Mouse (Mus musculus): ENCODE measurements at regions not wholly inside any gene's neighbourhood (a gene's known extent, or its start where the extent isn't known, plus 50 kb on each side); places are given as distances from the start of the nearest gene placed in this dataset.

DNA sequence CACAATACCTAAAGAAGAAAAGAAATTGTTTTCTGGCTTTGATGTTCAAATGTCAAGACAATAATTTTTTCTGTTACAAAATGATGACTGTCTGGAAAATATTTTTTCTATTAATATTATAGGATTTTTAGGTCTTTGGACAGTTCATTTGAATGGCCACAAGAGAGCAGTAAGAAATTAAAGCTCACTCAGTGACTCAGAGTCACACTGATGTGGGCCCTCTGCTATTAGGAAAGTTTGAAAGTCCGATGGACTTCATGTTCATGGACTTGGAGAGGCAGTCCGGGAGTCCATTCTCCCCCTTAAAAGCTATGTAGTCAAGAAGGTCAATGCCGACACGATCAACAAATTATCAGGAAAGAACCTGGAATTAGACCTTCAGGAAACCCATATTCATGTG, 657.0 kb downstream of the Mecom start:
- DNase-seq (ENCODE audit: low spot score), result no peak

DNA sequence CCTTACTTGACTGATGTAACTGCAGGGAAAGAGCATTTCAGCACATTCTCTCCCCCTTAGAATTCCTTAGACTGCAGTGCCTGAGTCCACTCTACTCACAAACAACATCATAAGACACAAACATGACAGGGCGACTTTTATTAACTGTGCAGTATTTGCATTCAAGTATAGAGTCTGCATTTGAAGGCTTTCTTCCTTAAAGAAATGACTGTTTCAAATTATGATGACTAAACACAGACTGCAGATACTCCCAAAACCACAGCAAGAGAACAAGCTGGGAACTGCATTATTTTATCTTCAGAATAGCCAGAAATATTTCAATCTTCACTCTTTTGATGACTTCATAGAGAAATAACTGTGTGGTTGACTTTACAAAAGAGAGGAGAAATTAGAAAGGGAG, 657.5 kb downstream of the Mecom start:
- no peak for DNase-seq (ENCODE audit: low spot score)

DNA sequence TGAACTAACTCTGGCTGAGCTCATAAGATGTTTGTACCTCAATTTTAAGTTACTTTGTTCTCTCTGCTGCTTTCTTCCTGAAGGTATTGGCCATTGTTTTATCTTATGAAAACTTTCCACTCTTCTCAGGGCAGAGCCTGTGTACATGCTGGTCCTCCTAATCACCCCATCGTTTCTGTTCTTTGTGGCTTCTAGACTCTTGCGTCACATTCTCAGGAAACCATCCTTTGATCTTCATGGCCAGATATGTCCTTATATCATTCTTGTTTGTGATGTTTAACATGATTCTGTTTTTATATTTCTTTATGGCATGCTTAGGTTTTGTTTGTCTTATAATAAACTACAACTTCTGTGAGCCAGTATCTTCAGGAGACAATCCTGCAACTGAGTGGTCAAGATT, 658.2 kb downstream of the Mecom start:
- no peak for DNase-seq (ENCODE audit: low spot score)

DNA sequence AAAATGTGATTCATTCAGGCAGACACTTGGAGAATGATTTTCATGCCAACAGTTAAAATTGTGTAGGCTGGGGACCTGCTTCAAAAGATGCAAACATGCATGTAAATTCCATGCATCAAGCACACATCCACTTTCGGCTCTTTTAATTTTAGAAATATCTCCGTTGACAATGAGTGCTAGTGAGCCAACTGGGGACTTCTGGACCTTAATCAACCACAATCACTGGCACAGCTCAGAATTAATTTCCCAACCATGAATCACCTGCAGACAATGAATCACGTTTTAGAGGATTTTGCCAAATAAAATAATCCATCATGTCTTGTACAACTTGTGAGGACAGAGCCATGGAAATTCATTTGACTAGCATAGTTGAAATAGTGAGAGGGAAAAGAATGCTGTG, 667.8 kb downstream of the Mecom start:
- DNase-seq (ENCODE audit: low spot score), result no peak

DNA sequence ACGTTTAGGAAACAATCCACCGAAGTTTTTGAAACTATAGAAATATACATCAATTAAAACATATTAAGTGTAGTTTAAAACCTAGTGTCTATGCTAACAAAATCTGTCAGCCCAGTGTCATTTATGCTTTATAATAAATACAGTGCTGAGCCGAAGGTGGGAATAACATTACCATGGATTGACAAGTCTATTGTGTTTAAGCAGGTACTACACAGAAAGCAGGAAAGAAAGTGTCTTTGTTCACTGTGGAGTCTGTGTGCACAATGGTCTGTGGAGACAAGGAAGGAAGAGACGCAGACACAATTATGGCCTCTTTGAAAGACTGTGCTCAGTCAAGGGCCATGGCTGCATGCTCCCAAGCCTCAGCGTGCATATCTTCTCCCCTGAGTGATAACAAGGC, 672.0 kb downstream of the Mecom start:
- DNase-seq (ENCODE audit: low spot score), result no peak

DNA sequence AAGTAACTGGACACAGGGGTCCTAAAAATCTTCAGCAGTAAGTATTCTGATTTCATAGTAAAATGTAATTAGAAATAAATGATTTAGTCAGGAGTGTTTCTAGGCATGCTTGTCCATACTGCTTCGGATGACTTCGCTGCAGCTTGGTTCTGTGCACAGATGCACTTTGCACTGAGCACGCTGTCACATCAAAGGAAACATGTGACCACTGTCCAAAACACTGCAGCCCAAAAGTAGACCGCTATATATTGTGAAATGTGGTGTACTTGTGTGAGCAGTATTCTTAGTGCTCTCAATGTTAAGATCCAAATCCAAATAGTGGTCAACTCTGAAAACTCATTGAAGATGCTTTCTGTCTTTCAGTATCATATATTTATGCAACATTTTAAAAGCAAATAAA, 685.4 kb downstream of the Mecom start:
- DNase-seq (ENCODE audit: low spot score), result no peak

DNA sequence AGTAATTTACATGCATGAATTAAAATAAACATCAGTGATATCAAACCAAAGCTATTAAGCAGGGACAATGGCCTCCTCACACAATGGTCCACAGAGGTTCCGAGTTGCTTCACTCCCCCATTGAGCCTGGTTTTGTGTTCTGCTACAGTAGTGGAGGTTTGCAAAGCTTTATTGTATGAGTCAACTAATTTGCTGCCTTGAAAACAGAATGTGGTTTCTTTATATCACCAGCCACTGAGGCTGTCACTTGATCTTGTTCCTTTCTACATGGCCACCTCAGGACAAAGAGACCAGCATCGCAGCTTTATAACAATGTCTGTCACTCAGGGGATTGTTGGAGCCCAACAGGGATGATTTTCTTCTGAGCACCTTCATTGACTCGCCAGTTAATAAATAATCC, 695.3 kb downstream of the Mecom start:
- no peak for DNase-seq (ENCODE audit: low spot score)

DNA sequence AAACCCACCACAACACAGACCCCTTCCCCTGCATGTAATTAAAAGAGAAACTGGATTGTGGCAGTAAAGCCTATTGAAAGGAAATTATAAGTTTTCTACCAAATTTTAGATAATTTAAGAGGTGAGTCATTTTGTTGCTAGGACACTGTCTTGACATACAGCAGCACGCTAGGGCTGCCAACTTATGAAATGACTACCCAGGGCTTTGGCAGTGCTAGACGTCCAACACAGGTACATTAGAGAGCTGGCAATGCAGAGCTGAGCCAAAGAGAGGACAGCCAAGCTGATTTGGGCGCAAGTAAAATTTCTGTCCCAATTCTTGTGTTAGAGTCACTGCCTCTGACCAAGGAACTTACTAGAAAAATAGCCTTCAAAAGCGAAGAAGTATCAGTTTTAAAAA, 712.4 kb downstream of the Mecom start:
- no peak for DNase-seq (ENCODE audit: low spot score)

DNA sequence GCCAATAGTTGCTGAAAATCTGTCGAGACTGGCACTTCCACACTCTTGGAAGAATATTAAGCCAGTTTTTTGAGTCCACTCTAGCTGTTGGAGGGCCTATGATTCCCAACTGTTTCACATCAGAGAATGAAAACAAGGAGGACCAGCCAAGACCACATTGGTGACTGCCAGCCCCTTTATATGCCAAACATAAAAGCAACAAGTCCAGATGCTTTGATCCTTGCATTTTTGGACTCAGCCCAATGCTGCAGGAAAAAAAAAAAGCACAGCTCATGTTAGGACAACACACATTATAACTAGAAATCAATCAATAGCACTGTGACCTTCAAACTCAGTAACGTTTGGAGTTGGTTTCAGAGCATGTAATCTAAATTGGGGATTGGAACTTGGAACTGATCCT, 712.9 kb downstream of the Mecom start:
- DNase-seq (ENCODE audit: low spot score), result no peak

DNA sequence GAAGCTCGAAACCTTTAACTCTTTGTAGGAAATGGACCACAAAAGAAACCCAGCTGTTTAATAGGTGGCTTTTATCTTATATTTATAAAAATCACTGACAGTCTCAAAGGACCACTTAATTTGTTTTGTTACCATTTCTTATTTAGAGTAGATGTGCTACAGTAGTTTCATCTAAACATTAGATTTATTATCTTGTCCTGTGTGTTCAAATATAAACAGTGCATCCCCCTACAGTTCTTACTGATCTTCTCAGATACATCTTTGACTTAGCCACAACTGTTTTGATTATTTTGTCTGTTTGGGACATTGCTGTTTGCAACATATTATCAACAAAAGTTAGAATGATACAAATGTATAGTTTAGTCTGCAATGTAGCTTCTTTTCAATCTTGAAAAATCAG, 716.5 kb downstream of the Mecom start:
- no peak for DNase-seq (ENCODE audit: low spot score)

DNA sequence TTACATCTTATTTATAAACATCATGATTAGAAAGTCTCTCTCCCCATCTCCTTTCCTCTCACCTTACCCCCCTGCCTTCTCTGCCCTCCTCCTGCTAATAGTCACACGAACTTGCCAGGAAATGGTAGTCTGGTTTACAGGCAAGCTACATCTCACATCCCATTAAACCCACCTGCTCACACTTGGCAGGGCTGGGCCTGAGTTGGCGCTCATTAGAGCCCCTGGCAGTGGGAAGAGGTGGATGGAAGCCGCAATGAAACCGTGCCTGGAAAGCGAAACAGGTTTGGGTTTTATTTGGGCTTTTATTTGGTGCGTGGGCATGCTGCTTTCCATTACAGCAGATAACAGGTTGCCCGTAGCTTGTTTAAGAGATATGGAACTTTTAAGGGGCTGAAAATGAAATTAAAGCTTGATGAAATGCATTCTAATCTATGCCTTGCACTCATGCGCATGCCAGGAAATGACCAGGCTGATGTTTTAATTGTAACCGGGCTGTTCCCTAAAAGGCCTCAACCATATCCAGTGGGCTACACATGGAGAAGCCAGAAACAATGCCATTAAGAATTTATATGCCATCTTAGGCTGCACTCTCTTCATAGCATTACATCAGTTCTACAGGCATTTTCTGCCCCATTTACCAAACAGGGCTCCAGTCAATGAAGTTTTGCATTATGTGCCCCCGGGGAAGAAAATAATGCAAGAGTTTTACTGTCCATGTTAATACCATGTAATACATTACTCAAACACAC, 725.0 kb downstream of the Mecom start:
- DNase-seq (ENCODE audit: low spot score), result no peak

DNA sequence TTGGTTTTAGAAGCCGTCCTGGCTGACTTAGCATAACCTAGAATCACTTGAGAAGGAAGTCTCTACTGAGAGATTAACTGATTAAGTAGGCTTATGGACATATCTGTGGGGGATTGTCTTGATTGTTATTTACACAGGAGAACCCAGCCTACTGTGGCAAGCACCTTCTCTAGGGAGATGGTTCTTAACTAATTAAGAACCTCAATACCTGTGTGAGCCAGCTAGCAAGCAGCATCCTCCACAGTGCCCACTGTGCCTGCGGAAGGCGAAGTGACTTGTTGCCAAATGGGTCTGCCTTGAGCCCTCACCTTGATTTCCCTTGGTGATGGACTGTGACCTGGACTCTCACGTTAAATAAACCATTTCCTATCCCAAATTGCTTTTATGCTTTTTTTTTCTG, 730.8 kb downstream of the Mecom start:
- no peak for DNase-seq (ENCODE audit: low spot score)

DNA sequence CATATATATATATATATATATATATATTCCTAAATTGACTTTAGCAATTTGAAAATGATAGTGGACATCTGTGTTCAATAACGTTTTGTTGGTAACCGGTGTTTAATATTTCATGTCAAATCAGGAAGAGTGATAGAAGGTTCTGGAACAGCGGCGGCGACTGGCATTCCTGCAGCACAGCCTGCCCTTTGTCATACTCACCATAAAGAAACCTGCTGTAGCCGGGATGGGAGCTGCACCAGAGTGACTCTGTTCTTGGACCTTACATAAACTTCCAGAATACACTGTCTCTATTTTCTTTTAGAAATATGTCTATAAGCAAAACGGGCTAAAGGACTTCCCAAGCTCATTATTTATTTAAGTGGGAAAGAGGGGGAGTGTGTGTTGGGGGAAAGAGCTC, 731.5 kb downstream of the Egfem1 start:
- no peak for DNase-seq (ENCODE audit: low spot score)

DNA sequence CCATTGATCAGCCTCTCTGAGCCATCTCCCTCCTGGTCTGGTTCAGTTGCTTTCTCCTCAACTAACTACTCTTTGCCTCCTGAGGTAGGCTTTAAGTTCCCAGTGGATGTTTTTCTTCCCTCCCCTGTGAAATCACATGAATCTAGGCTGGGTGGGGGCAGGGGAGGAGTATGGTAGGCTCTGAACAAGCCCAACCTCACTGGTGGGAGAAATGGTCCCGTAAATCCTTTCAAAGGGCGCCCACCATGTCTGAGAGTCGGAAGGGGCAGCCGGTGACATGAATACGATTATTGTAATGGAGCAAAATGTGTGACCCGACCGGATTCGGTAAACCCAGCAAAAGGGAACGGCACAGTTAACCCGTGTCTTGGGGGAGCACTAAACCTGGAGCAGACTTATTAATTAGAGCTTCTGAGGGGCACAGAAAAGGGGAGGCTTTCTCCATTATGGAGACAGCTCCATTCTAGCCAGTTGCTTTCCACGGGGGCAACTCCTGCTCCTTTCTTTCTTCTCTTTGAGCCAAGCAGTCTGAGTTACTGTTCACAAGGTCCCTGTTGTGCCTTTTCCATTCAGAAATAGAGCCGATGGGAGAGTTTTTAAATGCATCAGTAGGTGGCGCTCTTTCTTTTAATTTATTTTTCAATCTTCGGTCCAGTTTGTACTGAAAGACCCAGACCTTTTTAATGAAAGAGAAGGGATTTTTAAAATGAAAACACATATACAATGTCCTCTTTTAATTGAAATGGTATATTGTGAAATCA, 730.8 kb downstream of the Egfem1 start:
- peak; percentile 24 for DNase-seq (ENCODE audit: low spot score)

DNA sequence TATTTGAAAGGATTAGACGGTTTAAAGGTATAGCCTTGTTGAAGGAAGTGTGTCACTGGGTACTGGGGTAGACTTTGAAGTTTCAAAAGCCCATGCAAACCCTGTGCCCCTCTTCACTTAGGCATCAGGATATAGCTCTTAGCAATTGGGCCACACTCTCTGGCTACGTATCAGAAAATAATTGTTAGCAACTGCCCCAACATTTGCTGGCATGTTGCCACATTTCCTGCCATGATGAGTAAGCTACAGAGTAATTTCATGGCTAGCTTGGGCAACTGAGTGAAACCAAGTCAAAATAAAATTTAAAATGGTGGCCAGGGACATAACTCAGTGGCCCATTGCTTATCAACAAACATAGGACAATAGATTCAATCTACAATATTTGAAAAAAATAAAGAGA, 724.2 kb downstream of the Egfem1 start:
- no peak for DNase-seq (ENCODE audit: low spot score)

DNA sequence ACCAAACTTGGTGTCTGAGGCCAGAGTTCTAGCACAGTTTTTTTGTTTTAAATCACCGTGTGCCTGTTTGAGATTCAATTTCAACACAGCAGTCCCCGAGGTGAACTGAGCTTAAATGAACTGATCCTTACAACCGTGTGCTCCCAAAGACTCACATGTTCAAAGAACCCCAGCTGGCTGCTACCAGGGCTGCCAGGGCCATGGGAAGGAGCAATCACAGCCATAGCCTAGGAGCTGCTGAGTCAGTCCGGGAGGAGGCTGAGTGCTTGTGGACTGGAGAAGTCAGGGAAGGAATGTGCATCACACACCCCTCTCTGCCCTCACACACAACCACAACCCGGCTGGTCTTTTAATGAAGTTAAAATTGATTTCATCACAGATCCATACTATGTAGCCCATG, 721.6 kb downstream of the Egfem1 start:
- DNase-seq (ENCODE audit: low spot score), result no peak

DNA sequence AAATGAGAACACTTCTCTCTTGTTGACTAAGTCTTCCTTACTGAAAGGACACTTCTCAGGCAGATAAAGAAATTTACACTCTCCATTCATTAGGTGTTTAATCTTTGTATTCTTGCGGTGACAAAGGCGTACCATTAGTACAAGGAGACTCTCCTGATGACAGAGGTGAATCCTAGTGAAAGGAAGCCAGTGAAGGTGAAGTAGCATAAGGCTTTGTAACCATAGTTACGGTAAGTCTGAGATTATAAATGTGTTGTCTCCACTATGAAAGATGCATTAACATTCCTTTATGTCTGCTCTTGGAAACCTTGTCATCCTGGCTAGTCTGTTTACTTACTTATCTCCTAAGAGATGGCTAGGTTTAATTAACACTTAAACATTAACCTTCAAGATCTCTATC, 719.3 kb downstream of the Egfem1 start:
- no peak for DNase-seq (ENCODE audit: low spot score)

DNA sequence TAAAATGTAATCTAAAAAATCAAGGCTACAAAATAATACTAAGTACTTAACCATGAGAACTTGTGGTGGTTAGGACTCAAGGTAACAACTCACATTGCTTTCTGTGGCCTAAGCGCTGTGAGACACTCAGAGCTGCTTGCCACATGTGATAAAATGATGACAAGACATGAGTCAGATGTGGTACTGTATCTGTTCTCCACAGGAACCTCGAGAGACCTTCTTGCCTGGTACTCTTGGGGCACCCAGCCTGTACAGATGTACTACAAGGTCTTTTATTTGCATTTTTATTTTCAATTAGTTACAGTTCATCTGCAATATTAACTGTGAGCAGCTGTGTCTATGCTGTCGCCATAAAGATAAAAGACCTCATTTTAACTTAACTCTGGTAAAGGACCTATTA, 692.5 kb downstream of the Egfem1 start:
- no peak for DNase-seq (ENCODE audit: low spot score)

DNA sequence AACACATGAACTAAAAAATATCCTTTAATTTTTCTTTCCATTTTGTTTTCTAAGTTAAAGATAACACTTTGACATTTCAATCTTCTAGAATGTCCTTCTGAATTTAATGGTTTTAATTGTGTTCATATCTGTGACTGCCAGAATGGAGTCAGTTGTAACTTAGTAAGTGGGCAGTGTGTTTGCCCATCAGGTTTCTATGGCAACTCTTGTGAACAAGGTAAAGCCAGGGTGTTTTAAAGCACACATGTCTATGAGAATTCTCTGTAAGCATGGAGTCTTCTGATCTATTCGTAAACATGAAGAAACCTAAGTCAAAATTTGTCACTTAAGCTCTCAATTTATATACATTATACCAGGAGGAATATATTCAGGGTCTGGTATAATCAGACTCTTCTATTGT, 689.4 kb downstream of the Egfem1 start:
- no peak for DNase-seq (ENCODE audit: low spot score)

DNA sequence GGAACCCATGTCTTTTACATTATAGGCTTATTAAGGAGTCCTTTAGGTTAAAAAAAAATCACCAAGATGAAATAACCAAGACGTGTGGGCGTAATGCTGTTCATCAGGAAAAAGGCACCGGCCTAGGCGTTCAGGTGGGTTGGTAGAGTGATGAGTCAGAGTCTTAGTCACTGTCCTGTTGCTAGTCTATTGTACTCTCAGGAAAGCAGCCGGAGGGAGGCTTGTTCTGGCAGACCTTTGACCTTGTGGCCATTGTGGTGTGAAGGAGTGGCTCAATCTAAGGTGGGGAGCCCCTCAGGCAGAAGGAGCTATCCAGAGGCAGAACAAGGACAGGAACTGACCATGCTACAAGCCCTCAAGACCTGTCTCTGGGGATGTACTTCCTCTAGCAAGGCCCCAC, 686.8 kb downstream of the Egfem1 start:
- no peak for DNase-seq (ENCODE audit: low spot score)

DNA sequence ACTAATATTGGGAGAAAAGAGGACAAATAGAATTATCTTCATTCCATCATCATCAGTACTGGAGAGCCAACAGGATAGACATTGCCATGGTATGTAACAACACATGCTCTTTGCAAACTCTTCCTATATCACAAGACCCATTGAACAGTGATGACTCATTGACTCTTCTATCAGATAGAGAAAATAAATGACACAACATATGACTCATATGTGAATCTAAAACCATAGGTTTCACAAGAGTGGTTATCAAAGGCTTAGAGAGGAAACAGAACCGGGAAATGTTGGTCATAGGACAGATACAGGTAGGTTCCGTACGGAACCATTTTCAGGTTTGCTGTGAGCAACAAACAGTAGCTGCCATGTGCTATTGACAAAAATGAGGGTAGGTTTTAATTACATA, 682.2 kb downstream of the Egfem1 start:
- no peak for DNase-seq (ENCODE audit: low spot score)

DNA sequence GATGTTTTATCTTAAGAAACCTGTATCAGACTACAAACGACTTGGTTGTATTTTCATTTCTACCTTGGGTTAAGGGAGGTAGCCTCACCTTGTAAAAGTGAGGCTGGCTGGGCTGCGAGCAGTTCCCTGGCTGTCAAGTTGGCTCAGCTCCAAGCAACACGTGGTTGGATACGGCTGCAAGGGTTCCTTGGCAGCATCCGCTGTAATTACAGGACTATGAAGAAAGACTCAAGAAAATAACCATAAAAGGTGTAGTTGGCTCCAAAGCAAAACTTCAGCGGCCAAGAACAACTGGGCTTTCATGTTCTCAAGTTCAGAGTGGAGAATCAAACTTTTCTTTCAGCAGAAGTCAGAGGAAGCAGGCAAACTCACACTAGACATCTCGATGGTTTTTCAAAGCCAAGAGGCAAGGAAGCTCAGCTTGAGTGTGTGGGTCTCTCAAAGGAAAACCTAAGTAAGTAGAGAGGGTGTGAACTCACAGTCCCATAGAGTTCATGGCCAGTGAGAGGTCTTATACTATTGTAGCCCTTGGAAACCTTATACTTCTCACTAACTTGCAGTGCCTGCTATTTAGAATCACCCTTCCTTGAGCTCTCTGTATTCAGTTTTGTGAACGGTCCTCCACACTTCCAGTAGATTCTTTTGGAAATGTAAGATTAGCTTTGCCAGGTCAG, 676.1 kb downstream of the Egfem1 start:
- peak; percentile 55 for DNase-seq (ENCODE audit: low spot score)
